Mouse (Mus musculus): ENCODE data around the gene Hspb3. TPM values are rescaled to one million over a fixed set of nuclear protein-coding genes. Genes with fewer than 3 reads are reported as not detected.

The Hspb3 gene
- polyA plus RNA-seq, 1 experiment = not detected

Other genes with a start within 250 kb of the Hspb3 start
- gene Snx18, start 45.1 kb downstream of the Hspb3 start, polyA plus RNA-seq (2012; rRNA removed) = 33.5 and 34.8 TPM in 2 replicates
- 2.8 and 6.9 TPM in 2 replicates for gene Arl15, start 130.8 kb upstream of the Hspb3 start, polyA plus RNA-seq (2012; rRNA removed)